ENCODE assay signal across 7 mouse cellular contexts in the genomic region with DNA sequence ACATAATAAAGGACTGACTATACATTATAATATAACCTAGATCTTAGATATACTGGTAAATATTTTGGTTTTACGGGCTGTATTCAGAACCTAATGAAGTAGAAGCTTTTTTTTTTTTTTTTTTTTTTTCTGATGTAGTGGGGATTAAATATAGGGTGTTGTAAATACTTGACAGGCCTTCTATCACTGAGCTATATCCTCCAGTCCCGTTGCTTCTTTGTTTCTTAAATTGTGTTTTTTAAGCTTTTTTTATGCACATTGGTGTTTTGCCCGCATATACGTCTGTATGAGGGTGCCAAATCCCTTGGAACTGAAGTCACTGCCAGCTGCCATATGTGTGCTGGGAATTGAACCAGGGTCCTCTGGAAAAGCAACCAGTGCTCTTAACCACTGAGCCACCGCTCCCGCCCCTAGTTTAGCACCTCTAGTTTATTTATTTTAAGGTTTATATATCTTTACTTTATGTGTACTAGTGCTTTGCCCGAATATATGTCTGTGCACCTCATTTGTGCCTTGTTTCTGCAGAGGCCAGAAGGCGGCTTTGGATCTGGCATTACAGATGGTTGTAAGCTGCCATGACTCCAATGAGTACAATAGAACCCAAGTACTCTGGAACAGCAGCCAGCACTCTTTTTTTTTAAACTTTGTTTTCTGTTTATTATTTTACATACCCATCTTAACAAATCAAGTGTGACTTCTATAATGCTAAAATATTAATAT. TPM values are rescaled to one million over a fixed set of nuclear protein-coding genes. Genes with fewer than 3 reads are reported as not detected.
DNase-seq lines count a peak whose midpoint lies in the region; ATAC-seq lines count a peak whose summit lies in the region.

No protein-coding gene starts in this region.

- peak overlapping the region; percentile 54 for H3K4me3 ChIP-seq in lung, embryonic 16.5 days (ENCODE audit: low read length)
- peak overlapping the region; percentile 46 for H3K4me3 ChIP-seq in embryonic facial prominence, embryonic 15.5 days (replicated peaks)
- peak overlapping the region; percentile 55 for H3K4me3 ChIP-seq in limb, embryonic 10.5 days
- peak overlapping the region; percentile 47 for H3K4me3 ChIP-seq in neural tube, embryonic 15.5 days (replicated peaks)

- 45% methylated on average over 8 of the region's 8 CpGs for WGBS in lung, embryonic 16.5 days
- 46% methylated on average over 8 of the region's 8 CpGs for WGBS in embryonic facial prominence, embryonic 15.5 days
- WGBS in limb, embryonic 10.5 days: 56% methylated on average over 8 of the region's 8 CpGs
- WGBS in neural tube, embryonic 15.5 days: 64% methylated on average over 8 of the region's 8 CpGs

- H3K4me1 ChIP-seq in lung, embryonic 16.5 days (replicated peaks; ENCODE audit: control insufficient read depth, insufficient read depth, low read length): peaks cover 5% of the 10 kb centered on the region
- 0 out of 2 replicates have a peak, but pooled peaks cover 6% of the 10 kb centered on the region for H3K4me1 ChIP-seq in embryonic facial prominence, embryonic 15.5 days
- 0 out of 2 replicates have a peak, but pooled peaks cover 7% of the 10 kb centered on the region for H3K4me1 ChIP-seq in limb, embryonic 10.5 days
- peaks cover 6% of the 10 kb centered on the region; the same call in 1 of the 2 replicates for H3K4me1 ChIP-seq in neural tube, embryonic 15.5 days

- DNase-seq in lung, adult 18-20 months: no peak
- DNase-seq in limb, embryonic 10.5 days (ENCODE audit: low spot score): peak; percentile 26
- DNase-seq in gastrocnemius, postnatal 4 days (ENCODE audit: low spot score in 2 of 2): no peak
- DNase-seq in adrenal gland, postnatal 10 days: no peak

- H3K27me3 ChIP-seq in lung, embryonic 16.5 days (ENCODE audit: control insufficient read depth, insufficient read depth, low read depth, low read length): no peaks in the 10 kb centered on the region
- no peaks in the 10 kb centered on the region for H3K27me3 ChIP-seq in embryonic facial prominence, embryonic 15.5 days
- no peaks in the 10 kb centered on the region for H3K27me3 ChIP-seq in limb, embryonic 10.5 days (ENCODE audit: low read depth, poor library complexity, severe bottlenecking)
- no peaks in the 10 kb centered on the region for H3K27me3 ChIP-seq in neural tube, embryonic 15.5 days (replicated peaks)

- ATAC-seq in lung, embryonic 16.5 days (ENCODE audit: low read depth): no peak
- no peak for ATAC-seq in embryonic facial prominence, embryonic 15.5 days (ENCODE audit: insufficient number of reproducible peaks, low FRiP score, low TSS enrichment, low read depth)
- 0 out of 2 replicates have a peak, but pooled peaks have one; percentile 4 for ATAC-seq in neural tube, embryonic 15.5 days (ENCODE audit: low FRiP score)

- H3K9me3 ChIP-seq in lung, embryonic 16.5 days (ENCODE audit: control insufficient read depth, low read length): no peaks in the 10 kb centered on the region
- no peaks in the 10 kb centered on the region for H3K9me3 ChIP-seq in embryonic facial prominence, embryonic 15.5 days (replicated peaks)
- H3K9me3 ChIP-seq in limb, embryonic 10.5 days (replicated peaks): no peaks in the 10 kb centered on the region
- no peaks in the 10 kb centered on the region for H3K9me3 ChIP-seq in neural tube, embryonic 15.5 days (replicated peaks)

- peak overlapping the region; percentile 41 for H3K4me2 ChIP-seq in lung, embryonic 16.5 days (ENCODE audit: low read depth, low read length)
- peak overlapping the region; percentile 31 for H3K4me2 ChIP-seq in embryonic facial prominence, embryonic 15.5 days (replicated peaks)
- peak overlapping the region; percentile 55 for H3K4me2 ChIP-seq in neural tube, embryonic 15.5 days

- 0 out of 2 replicates have a peak, but pooled peaks cover 2% of the 10 kb centered on the region for H3K36me3 ChIP-seq in lung, embryonic 16.5 days (ENCODE audit: control insufficient read depth, insufficient read depth, low read length)
- no peaks in the 10 kb centered on the region for H3K36me3 ChIP-seq in embryonic facial prominence, embryonic 15.5 days
- H3K36me3 ChIP-seq in limb, embryonic 10.5 days: 0 out of 2 replicates have a peak, but pooled peaks cover 2% of the 10 kb centered on the region
- H3K36me3 ChIP-seq in neural tube, embryonic 15.5 days: no peaks in the 10 kb centered on the region

- H3K9ac ChIP-seq in lung, embryonic 16.5 days (ENCODE audit: low read length): no peak overlapping the region
- H3K9ac ChIP-seq in embryonic facial prominence, embryonic 15.5 days: no peak overlapping the region
- no peak overlapping the region for H3K9ac ChIP-seq in neural tube, embryonic 15.5 days (replicated peaks)

- H3K27ac ChIP-seq in lung, embryonic 16.5 days (ENCODE audit: low read length): no peak overlapping the region
- H3K27ac ChIP-seq in embryonic facial prominence, embryonic 15.5 days (replicated peaks): no peak overlapping the region
- H3K27ac ChIP-seq in limb, embryonic 10.5 days: peak overlapping the region; percentile 74; the same call in 1 of the 2 replicates
- no peak overlapping the region for H3K27ac ChIP-seq in neural tube, embryonic 15.5 days (replicated peaks)

RNA-seq across cellular contexts. Expression of a gene that starts 8.9 kb away (rescaled TPM):
- polyA plus RNA-seq in lung, embryonic 16.5 days (2015; fragmentation: Nextera tagmentation; extraction: Ambion mirVana): 131 and 141 TPM in 2 replicates
- 112 and 119 TPM in 2 replicates for polyA plus RNA-seq in embryonic facial prominence, embryonic 15.5 days (2015; fragmentation: Nextera tagmentation; extraction: Ambion mirVana)
- polyA plus RNA-seq in limb, embryonic 10.5 days (2016; fragmentation: Nextera tagmentation; extraction: Ambion mirVana): 125 TPM in 2 replicates
- 115 and 117 TPM in 2 replicates for polyA plus RNA-seq in neural tube, embryonic 15.5 days (2015; fragmentation: Nextera tagmentation; extraction: Ambion mirVana)
- 10 to 100 TPM; 40.0 to 50.1 TPM for total RNA-seq in gastrocnemius, postnatal 4 days (2021)
- 10 to 100 TPM; 60.0 to 66.5 TPM for total RNA-seq in adrenal gland, postnatal 10 days (2021)

RNA-seq across cellular contexts. Expression of a gene that starts 9.1 kb away (rescaled TPM):
- 33.6 and 38.7 TPM in 2 replicates for polyA plus RNA-seq in lung, embryonic 16.5 days (2015; fragmentation: Nextera tagmentation; extraction: Ambion mirVana)
- polyA plus RNA-seq in embryonic facial prominence, embryonic 15.5 days (2015; fragmentation: Nextera tagmentation; extraction: Ambion mirVana): 30.1 and 33.2 TPM in 2 replicates
- polyA plus RNA-seq in limb, embryonic 10.5 days (2016; fragmentation: Nextera tagmentation; extraction: Ambion mirVana): 32.0 and 32.6 TPM in 2 replicates
- polyA plus RNA-seq in neural tube, embryonic 15.5 days (2015; fragmentation: Nextera tagmentation; extraction: Ambion mirVana): 24.2 and 27.6 TPM in 2 replicates
- 10 to 100 TPM; 16.1 to 16.8 TPM for total RNA-seq in gastrocnemius, postnatal 4 days (2021)
- total RNA-seq in adrenal gland, postnatal 10 days (2021): 10 to 100 TPM; 41.0 to 46.1 TPM

RNA-seq across cellular contexts. Expression of a gene that starts 37.9 kb away (rescaled TPM):
- 1.3 and 1.8 TPM in 2 replicates for polyA plus RNA-seq in lung, embryonic 16.5 days (2015; fragmentation: Nextera tagmentation; extraction: Ambion mirVana)
- polyA plus RNA-seq in embryonic facial prominence, embryonic 15.5 days (2015; fragmentation: Nextera tagmentation; extraction: Ambion mirVana): 1.3 and 2.1 TPM in 2 replicates
- 2.3 and 2.7 TPM in 2 replicates for polyA plus RNA-seq in limb, embryonic 10.5 days (2016; fragmentation: Nextera tagmentation; extraction: Ambion mirVana)
- polyA plus RNA-seq in neural tube, embryonic 15.5 days (2015; fragmentation: Nextera tagmentation; extraction: Ambion mirVana): 18.3 and 19.5 TPM in 2 replicates
- 1 to 10 TPM; 3.5 to 4.1 TPM for total RNA-seq in gastrocnemius, postnatal 4 days (2021)
- 1 to 10 TPM; 7.0 to 7.9 TPM for total RNA-seq in adrenal gland, postnatal 10 days (2021)
